Mouse (Mus musculus): Measurements from ENCODE around the gene Palld. TPM values are rescaled to one million over a fixed set of nuclear protein-coding genes. Genes with fewer than 3 reads are reported as not detected.

Palld gene
- polyA plus RNA-seq, 1 experiment = 18.2 TPM

GRCm38 (mm10) chr8:61774161-61774560 lies 128.3 kb downstream of the Palld start:
- no peak for DNase-seq (ENCODE audit: low read depth)

- DNase-seq (ENCODE audit: low read depth) = no peak
Observed at GRCm38 (mm10) chr8:61773595-61774088, 128.8 kb downstream of the Palld start.

DNA sequence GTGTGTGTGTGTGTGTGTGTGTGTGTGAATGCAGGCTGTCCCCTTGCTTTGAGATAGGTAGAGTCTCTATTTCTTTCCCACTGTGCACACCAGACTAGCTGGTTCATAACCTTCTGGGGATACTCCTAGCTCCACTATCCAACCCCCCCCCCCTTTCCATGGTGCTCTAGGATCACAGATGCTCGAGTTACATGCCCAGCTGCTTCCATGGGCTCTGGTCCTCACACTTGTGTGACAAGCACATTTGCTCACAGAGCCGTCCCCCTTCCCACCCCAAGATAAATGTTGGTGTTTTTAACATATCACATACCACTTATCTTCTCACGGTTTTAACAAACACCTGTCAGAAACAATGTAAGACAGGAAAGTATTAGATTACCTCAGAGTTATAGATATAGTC lies 131.2 kb downstream of the Palld start:
- DNase-seq (ENCODE audit: low read depth) = no peak

- no peak for DNase-seq (ENCODE audit: low read depth)
Observed at GRCm38 (mm10) chr8:61769340-61769879, 133.1 kb downstream of the Palld start.

DNA sequence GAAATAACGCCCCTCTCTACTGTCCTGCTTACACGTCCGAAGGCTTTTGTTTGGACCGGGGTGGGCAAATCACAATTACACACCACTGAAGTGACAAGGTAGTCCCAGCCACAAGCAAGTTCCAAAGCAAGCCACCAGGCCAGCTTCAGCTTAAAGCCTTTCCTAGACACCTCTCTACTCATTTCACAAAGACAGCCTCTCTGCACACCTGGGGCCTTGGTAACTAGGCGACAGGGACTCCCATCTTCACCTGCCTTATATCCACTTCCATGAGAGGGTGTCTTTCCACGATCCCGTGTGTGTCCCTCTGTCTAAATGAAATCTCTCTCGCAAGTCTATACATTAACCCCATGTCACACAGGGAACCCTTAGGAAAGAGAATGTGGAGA lies 142.3 kb downstream of the Palld start:
- no peak for DNase-seq (ENCODE audit: low read depth)

- DNase-seq (ENCODE audit: low read depth) = no peak
Observed at GRCm38 (mm10) chr8:61759327-61760189, 142.9 kb downstream of the Palld start.

- no peak for DNase-seq (ENCODE audit: low read depth)
Observed at GRCm38 (mm10) chr8:61758686-61759326, 143.7 kb downstream of the Palld start.

DNA sequence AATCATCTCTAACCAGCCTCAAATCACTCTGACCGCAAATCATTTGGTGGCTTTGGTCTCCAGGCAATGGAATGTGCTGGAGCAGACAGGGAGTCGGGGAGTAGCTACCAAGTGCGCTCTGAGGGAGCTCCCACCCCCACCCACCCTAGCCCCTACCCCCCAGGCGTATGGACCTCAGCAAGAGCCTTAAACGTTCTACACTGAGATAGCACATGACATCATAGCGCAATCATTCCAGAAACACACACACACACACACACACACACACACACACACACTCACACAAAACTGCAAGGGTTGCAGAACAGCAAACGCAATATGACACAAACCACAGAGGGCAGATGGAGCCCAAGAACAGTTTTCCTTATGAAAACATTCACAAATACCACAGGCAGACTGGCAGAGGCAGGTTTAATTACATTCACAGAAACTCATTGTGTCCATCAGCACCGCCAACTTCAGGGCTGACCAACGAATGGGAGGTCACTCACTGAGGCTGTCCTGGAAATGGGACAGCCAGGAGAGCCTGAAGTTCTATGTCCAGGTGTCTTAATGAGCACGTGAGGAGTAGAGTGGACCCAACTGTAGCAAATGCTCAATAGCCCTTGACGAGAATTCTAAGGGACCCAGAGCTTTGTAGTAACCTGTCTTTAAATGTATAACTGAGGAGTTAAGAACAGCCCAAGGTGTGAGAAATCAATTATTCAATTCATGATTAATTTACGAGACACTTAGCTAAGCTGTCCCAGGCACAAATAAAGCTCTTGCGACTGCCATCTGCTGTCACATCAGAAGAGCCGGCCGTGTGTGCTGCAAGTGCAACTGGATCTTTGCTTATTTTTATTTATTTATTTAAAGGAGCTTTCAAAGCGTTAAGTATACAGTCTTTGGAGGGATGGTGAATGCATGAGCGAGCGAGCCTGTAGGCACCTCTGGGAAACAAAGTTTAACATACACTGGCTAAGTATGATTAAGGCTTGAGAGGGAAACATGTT lies 145.2 kb downstream of the Palld start:
- DNase-seq (ENCODE audit: low read depth) = no peak

- no peak for DNase-seq (ENCODE audit: low read depth)
Observed at GRCm38 (mm10) chr8:61755186-61755585, 147.3 kb downstream of the Palld start.

GRCm38 (mm10) chr8:61747070-61747469 lies 155.4 kb downstream of the Palld start:
- DNase-seq (ENCODE audit: low read depth) = no peak

DNA sequence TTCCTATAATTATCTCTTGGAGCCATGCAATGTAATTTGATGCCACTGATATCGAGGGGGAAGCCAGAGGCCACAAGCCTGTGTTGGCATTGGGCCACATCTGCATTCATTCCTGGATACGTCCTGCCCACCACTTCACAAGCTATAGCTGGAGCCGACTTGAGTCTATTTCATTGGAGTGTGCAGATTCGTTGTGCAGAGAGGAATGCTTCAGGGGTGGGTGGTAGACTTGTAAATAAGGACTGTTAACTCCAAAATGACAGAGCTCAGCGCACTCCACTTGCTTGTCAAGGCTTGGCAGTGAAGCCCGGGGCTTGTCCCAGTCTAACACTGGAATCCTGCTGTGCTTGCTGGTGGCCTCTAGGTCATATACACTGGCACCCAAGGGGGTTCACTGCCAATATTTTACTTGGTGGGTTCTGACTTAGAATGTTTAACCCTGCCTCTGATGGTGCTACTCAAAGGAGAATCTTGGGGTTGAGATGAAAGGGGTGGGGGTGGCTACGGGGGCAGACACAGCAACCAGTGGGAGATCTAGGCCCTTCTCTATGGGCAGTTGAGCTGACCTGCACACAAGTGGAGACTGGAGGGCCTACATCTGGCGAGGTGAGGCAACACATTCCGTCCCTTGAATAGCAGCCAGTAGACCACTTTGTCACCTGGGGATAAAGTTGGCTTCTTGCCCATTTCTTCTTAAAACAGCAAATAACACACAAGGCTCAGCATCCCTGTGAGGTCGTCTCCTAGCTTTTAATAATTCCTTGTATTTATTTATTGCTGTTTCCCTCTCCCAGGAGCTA lies 157.1 kb downstream of the Palld start:
- DNase-seq (ENCODE audit: low read depth) = no peak

GRCm38 (mm10) chr8:61743764-61744562 lies 158.5 kb downstream of the Palld start:
- DNase-seq (ENCODE audit: low read depth) = no peak

- no peak for DNase-seq (ENCODE audit: low read depth)
Observed at GRCm38 (mm10) chr8:61737465-61737864, 165.0 kb downstream of the Palld start.

DNA sequence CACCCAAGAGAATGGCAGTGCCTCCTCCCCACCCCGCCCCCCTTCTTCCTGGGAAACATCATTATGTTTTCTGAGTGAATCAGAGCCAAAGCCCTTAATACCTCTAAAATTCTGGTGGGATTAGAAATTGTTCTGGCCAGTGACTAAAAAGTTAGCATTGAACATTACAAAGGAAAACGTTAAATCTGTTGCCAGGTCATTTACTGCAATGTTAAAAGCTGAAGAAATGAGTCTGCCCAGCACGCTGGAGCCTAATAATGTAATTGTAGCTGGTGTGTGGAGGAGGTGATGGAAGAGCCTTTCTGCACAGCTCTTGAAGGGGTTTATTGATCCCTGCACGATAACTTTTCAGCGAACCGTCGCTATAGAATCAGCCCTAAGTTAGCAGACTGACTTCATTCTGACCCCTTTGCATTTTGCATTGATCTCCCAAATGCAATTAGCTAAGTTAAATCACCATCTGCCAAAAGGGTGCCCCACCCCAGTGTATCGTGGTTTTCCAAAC lies 165.7 kb downstream of the Palld start:
- DNase-seq (ENCODE audit: low read depth) = no peak

GRCm38 (mm10) chr8:61736117-61736516 lies 166.4 kb downstream of the Palld start:
- DNase-seq (ENCODE audit: low read depth) = no peak

DNA sequence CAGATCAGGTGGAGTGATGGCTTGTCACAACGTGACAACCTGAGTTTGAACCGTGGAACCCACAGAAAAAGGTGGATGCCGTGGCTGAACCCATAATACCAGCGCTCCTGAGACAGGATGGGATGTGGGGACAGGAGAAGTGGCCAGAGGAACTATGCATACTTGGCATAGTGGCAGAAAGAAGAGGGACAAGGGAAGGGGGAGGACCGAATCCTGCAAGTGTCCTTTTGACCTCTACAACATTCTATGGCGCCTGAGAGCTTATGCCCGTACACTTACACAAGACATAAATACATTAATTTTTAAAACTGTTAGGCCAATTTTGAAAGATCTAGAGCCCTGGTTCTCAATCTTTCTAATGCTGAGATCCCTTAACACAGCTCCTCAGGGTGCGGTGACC lies 168.3 kb downstream of the Palld start:
- DNase-seq (ENCODE audit: low read depth) = no peak

GRCm38 (mm10) chr8:61732184-61732583 lies 170.3 kb downstream of the Palld start:
- DNase-seq (ENCODE audit: low read depth) = no peak

DNA sequence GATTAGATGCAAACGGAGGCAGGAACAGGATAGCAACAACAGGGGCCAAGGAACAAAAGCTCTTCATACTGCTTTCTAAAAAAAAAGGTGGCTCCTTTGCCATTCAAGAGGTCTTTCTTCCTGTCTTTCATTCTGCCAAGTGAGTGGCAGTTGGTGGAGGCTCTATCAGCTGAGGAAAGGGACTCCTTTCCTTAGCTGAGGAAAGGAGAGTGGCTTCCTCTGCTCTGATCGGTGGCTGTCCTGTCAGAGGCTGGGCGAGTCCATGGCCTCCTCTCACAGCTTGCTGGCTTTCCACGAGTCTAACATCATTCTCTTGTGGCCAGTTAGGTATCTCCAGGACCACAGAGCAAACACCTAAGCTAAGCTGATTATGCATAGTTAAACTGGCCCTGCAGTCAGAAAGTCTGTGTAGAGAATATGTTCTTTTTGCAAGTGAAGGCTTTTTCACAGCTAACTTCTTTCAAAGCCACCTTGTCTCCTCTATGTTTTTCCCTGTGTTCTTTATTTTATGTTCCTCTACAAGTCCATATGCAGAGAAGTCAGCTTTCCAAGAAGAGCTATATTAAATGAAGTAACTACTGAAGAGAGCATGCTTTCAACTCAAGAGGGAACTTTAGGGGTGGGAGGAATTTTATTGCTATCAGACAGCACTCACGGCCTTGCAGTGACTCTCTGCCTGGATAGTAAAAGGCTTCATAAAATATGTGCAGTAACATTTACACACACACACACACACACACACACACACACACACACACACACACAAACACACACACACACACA lies 171.0 kb downstream of the Palld start:
- DNase-seq (ENCODE audit: low read depth) = no peak

GRCm38 (mm10) chr8:61730669-61731068 lies 171.8 kb downstream of the Palld start:
- DNase-seq (ENCODE audit: low read depth) = no peak

All from gonadal fat pad, adult 2 months (tissue).